Mouse (Mus musculus) frontal cortex, postnatal 36 days (tissue): Measurements from ENCODE around the gene Col4a4.

Experiments
- DNase-seq, 2 experiments: peaks; one replicate each; pipeline ENCODE4 v3.0.0; 2022; ENCODE audit warnings: low spot score in 2 of 2

Col4a4 gene

DNA sequence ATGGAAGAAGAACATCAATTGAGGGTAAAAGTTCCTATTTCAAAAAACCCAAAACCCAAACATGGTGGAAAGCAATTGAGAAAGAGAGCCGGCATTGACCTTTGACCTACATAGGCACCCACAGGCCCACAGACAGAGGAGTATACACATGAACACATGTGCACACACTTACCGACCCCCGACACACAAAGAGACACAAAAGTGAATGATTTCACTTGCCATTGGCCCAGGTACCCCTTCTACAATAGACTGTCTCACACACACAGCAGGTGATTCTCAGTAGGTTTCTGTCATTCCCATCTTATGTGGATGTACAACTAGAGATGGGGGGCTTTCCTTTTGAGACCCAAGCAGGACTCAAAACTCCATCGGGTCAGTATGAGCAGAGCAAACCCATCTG lies 110.8 kb downstream of the Col4a4 start:
- no peak for DNase-seq

DNA sequence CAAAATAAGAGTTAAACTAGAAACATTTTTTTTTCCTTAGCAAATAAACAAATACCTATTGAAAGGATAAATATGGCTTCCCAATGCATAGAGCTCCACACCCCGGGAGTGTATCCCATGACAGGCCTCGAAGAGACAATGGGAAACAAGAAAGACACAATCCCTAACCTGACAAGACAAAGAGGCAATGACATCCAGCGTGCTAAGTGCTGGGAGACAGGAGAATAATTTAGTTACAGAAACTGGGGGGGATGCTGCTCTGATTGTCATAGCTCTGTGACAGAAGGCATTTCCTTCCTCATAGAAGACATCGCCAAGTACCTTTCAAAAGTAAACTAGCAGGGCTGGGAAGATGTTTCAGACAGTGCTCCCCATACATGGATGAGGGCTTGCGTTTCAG lies 111.4 kb downstream of the Col4a4 start:
- DNase-seq, result no peak

DNA sequence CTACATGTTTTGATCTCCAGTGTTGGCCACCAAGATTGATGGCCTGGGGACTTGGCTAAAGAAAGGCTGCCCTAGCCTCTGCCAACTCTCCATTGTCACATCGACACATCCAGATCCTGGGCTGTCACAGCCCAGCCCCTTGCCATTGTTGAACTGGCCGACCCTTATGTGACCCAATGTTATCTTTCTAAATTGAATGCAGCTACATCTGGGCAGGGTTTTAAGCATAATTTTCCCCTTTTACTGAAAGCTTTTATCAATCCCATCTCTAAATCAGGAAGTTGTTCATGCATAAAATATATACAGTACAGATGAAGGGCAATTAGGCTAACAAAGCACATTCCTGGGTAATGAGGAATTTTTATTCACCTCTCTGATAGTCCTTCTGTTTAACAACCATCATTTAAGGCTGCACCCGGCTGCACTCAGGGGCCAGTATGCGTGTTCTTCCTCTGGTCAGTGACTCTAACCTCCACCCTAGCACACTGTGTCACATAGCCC lies 112.1 kb downstream of the Col4a4 start:
- no peak for DNase-seq

DNA sequence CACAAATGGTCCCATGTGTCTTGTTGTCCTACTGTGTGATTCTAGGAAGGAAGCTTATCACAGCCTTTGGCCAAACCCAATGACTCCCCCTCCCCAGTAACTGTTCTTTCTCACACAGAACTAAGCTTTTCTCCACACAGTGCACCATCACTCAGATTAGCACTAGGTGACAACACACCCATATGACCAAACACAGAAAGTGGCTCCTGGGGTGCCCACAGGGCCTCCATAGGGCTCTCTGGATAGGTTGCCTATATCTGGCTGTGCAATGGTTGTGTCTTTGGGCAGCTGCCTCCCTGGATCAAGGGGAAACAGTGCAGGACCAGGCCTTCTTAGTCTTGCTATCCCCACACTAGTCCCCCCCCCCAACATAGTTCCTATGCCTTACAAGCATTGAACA lies 113.2 kb downstream of the Col4a4 start:
- DNase-seq, result no peak

DNA sequence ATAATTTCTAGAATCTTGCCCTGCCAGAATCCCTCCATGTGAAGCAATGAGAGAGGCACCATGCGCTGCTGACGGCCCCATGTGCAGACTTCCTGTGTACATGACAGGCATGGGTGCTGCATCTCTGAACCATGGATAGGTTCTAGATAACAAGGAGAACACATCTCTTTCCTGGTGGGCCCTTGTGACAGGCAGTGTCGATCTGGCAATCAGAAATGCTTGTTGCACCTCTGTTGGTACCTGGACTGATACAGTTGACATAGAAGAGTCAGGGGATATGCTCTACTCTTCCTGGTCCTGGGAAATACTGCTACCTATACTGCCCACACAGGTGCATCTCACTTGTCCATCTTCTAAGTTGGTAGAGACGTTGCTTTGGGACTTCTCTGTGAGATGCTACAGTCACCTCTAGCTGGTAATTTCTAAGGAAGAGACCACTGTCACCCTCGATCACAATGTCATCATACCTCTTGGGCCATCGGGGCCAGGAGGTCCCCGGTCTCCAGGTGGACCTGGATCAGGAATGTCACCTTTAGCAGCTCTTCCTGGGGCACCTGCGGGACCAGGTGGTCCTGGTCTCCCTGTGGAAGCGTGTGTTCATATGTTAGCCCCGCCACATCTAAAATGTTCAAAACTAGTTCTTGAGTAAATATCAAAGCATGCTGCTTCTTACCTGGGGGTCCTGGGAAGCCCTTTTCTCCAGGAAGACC lies 116.0 kb downstream of the Col4a4 start:
- DNase-seq, result no peak

DNA sequence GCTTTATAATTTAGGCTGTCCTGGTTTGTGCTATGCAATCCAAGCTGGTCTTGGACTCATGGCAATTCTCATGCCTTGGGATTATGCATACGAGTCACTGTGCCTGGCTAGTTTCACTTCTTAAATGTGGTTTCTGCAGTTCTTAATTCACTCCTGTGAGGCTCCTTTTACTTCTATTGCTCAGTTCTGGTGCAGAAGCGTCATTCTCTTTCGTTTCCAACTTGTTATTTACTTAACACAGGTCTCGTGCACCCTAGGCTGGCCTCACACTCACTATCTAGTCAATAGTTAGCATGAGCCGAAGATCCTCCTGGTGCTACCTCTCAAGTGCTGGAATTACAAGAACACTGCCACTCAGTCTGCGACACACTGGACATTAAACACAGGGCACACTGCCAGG lies 117.8 kb downstream of the Col4a4 start:
- no peak for DNase-seq

DNA sequence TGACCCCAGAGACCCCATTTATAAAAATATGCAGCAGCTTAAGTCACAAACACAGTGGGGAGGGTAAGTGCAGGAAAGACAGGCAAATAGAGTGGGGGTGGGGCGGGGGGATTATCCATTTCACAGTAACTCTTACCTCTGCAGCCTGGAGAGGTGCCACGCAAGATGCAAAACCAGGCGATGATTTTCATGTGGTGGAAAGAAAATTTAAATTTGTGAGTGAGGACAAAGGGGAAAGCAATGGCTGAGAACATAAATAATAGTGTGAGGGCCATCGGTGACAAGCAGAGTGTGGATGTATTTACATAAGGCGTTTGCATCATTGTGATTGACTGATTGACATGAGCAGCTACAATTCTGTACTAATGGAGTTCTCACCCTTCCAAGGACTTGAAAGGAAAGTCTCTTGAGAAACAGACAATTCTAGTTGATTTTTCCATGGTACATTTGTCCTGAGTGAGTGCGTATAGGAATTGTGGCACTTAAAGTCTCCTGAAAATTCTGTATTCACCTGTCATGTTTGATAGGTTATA lies 121.3 kb downstream of the Col4a4 start:
- DNase-seq, result no peak

DNA sequence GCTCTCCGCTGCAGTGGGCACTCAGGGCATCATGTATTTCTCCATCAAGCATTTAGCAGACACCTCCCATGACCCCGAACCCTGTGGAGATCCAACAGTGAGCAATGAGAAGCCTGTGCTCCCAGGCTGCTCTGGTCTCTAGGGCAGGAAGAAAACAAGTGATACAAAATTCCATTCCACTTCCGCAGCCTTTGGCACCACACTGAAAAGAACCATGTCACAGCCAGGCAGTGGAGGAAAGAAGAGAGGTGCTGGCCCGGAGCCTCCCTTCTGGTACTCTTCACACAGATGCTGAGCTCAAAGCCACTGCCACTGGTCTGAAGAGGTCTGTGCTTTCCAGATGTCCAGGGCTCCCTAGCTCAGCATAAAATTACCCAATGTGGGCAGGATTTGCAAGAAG lies 125.6 kb downstream of the Col4a4 start:
- no peak for DNase-seq

DNA sequence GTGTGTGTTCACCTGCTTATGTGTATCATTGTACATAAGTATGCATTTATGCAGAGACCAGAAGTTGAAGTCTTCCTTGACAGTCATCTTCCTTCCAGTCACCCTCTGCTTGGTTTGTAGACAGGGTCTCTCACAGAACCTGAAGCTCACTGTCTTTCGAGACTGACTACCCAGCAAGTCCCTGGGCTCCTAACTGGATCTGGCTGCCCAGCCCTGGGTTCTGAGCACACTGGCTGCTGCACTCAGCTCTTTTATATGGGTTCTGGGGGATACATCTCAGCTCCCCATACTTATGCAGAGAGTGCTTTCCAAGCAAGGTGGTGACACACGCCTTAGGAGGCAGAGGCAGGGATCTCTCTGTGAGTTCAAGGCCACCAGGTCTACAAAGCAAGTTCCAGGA lies 126.7 kb downstream of the Col4a4 start:
- DNase-seq, result no peak

DNA sequence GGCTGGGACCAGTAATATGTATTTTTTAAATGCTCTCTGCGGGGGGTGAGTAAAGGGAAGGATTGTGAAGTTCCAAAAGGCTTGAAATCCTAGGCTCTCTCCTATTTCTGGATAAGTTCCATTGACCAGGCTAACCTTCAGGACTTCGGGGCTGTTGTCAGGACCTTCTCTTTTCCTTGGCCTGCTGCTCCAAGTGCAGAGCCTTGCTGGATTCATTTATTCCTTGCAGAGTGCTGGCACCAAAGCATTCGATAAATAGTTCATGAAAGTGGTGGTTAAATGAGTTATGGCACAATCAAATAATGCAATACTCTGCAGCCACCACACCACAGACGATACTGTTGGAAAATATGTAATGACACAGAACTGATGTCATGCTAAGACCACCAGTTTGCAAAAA lies 127.3 kb downstream of the Col4a4 start:
- no peak for DNase-seq

DNA sequence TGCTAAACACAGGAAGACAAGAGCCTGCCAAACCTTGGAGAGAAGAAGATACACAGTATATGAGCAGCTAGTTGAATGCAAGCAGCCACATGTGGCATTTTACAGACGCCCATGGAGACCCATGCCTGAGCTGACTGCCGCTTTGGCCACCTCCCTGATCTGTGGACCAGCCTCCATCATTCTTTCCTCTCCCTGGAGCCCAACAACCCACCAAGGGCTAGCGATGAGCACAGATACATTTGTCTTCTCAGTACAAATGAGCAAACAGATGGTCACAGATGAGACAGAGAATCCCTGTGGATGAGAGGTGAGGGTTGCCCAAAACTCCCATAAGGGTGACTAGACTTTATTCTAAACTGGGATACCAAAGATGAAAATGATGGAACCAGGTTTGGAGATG lies 132.6 kb downstream of the Col4a4 start:
- DNase-seq, result no peak

DNA sequence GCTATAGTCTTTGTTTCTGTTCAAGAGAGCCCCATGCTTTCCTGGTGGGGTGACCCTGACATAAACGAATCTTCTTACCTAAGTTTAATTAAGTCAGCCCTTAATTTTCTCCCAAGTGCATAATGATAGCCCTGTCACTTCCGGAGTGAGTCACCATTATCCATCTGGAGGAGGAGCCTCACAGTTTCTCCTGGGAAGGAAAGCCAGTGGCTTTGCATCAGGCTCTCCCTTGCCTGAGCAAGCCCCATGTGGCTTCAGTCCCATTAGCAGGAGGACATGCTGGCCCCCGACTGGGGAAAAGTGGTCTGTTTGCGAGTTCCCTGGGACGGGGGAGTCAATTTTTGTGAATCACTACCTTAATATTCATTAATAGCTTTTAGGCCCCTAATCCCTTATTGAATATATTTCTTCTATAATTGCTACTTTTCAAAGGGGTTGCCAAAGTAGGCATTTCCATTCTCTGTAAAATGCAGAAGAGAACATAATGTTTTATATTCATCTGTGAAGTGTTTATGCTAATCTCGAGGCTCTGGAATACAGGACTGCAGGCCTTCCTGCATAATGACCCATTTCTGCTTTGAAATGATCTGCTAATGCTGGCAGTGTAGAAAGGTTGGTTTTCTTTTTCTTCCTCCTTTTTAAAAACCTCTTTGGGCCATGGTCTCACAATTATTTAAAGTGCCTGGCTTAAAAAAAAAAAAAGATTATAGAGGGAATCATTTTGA lies 134.6 kb downstream of the Col4a4 start:
- DNase-seq, result no peak

DNA sequence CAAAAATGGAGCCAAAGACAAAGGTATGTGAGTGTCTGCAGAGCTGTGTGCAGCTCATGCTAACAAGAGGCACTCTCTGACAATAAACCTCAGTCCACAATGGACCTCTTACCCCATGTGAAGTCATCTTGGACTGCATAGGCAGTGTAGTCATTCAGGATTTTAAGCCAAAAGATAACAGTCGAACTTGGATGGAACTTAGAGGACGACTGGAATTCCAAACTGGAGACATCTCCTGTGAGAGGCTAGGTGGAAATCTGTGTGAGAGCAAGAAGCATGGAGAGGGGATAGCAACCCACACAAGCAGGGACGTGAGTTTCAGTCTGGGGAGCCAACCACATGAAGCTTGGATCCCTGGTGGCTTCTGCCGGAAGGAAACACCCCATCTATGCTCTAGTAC lies 136.8 kb downstream of the Col4a4 start:
- DNase-seq, result no peak

DNA sequence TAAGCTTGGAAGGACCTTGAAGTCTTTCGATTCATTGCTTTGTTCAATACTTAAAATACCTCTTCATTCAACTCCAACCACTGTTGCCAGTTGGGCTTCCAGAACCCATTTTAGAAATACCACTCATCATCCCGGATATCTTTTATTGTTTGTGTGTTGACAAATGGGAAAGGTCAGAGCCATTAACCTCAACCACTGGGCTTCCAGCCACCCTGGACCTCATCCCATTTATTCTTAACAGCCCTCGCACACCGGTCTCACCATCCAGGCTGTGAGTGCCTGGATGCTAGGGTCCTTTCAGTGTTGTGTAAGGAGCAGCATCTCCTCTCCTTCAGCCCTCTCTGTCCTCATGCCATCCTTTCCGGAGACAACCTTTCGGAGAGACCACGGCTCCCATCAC lies 140.6 kb downstream of the Col4a4 start:
- no peak for DNase-seq

DNA sequence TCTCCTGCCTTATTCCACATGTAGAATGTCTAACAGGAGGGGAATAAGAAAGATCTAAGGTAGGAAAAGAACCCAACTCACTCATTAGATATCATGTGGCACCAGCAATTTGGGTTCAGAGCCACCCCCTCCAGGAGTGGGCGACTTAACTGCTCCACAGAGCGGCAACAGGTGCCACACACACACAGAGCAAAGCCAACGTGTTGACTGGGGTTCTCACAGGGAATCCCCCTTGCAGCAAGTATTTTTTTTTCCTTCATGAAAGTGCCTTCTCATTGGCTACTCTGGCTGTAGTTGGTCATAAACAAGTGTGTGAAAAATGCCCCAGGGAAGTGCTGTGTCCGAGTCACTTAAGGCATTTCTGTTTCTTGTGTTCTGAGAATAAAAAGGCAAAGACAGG lies 143.1 kb downstream of the Col4a4 start:
- no peak for DNase-seq

DNA sequence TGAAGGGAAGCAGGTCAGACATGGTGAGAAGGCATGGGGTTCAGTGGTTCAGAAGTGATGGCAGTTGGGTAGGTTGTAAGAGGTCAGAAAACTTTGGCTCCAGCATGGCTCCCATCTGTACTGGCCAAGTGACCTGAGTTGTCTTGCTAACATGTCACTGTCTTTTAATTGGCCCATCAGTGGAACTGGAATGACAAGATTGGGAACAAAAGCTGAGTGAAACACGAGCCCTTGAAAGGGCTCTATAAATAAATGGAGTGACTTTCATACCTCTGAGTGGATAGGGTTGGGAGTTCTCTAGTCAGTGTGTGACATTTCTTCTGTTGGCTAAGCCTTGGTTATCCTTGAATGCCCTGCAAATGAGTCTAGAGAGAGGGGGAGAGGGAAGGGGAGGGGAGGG lies 146.5 kb downstream of the Col4a4 start:
- DNase-seq, result no peak

DNA sequence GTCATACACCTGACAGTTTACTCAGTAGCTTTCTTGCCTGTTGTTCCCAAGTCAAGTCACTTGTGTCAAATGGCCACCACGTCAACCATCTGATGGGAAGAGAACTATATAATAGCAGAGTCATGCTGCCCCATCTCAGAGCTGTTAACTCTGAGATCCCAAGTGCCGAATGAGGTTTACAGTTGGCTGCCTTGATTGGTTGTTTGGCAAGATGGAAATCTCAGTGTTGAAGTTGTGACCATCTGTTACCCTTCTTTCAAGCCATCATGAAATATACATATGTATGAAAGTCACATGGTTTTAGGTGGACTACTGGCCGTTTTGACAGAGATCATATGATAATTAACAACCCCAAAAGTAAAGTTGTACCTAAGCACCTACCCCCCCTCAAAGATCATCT lies 149.4 kb downstream of the Col4a4 start:
- no peak for DNase-seq

DNA sequence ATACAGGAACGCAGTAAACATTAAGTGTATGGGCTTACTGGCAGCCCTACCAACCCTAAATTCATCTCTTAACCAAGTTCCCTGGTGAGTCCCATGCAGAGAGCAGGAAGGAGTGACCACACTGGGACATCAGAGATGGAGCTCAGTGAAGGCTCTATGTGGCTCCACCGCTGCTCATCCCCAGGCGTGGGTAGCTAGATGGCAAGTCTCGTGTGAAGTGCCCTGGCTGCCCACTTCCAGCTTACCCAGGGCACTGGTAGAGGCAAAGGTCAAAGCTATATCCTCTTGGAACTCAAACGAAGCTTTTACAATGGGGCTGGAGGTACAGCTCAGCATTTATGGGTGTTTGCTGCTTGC lies 153.0 kb downstream of the Col4a4 start:
- DNase-seq, result no peak

DNA sequence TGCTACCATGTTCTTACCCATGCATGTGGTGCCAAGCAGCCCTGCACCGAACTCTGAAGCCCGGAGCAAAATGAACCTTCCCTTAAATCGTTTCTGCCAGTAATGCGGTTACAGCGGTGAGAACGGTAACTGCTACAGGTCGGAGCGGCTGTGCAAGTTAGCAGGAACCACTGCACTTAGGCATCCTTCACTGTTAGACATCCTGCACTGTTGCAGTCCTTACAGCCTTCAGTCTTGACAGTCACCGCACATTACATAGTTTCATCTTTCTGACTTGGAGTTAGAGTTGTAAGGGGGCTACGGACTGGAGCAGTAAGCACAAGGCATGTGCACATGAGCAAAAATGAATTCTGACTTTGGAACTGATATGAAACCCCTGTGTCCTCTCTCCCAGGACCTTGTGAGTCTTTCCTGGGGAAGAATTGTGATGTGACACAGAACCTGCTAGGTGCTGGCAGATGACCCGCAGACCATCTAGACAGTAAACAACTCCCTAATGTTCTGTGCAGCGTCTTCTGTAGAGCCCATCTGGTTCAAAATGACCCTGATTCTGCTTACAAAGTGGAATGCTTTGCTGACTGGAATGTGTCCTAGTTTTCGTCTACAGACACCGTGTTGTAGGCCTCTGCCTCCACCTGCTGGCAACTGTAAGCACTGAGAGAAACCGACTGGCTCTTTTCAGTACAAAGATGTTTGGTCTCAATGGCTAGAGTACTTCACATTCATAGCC lies 153.6 kb downstream of the Col4a4 start:
- DNase-seq, result peak; percentile 77 to 85

DNA sequence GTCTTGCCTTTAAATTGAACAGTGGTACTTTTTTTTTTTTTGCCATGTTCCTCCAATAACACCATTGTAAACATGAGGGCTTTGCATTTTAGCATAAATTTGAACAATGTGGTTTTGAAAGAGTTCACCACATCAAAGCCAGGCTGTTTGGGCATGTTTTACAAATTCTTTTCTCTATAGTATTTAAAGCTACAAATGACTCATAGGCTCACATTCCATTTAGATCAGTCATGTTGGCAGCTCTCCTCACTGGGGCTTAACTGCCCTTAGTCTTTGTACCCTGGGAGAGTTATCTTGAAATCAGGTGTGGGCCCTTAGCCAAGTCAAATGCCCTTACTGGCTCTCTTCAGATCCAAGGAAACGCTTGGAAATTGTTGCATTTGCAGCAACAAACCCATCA lies 157.6 kb downstream of the Col4a4 start:
- no peak for DNase-seq

DNA sequence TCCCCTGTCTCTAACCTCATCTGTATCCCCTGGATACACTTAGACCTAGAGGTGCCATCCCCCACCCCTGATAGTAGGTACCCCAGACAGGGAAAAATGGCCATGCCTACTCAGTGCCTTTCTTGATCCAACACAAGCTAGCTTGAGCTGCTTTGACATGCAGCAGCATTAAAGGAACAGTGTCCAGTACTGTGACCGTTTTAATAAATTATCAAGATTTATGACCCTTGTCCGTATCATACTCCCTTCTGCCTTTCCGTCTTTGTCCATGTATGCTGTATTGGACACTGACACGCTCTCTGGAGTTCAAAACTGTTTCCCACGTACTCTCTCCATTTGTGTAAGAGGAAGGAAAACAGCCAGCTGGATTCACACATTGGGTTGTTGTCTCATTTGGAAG lies 158.9 kb downstream of the Col4a4 start:
- no peak for DNase-seq

DNA sequence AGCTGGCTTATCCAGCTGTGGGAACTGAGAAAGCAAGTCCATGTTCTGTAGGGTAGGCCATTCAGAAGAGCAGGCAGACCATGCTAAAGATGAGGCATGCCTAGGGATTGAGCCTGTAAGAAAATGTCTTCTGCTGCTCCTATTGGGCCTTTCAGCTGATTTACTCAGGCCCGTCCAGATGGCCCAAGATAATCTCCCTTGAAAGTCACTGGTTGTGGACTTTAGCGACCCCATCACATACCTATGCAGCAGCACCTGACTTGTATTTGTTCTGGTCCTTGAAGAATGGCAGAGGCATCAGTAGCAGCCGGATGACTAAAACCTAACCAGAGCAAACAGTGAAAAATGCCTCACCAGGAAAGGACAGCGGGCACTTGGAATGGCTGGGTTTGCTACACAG lies 171.0 kb downstream of the Col4a4 start:
- DNase-seq, result no peak
